Mouse (Mus musculus) urinary bladder, adult 2 months (tissue): ENCODE data around the gene Bcor. TPM values are rescaled to one million over a fixed set of nuclear protein-coding genes. Genes with fewer than 3 reads are reported as not detected.

Experiments used
- DNase-seq: peaks from one replicate; pipeline ENCODE4 v3.0.0; 2022; ENCODE audit warnings: low spot score
- polyA plus RNA-seq: library from polyadenylated mRNA; depleted of rRNA; stranded (reverse); fragments of >200 nt; gene quantifications from 2 replicates; pipeline ENCODE4 v1.2.3, GENCODE M21; 2012

Gene Bcor
- polyA plus RNA-seq, 1 experiment, result 7.5 TPM

DNA sequence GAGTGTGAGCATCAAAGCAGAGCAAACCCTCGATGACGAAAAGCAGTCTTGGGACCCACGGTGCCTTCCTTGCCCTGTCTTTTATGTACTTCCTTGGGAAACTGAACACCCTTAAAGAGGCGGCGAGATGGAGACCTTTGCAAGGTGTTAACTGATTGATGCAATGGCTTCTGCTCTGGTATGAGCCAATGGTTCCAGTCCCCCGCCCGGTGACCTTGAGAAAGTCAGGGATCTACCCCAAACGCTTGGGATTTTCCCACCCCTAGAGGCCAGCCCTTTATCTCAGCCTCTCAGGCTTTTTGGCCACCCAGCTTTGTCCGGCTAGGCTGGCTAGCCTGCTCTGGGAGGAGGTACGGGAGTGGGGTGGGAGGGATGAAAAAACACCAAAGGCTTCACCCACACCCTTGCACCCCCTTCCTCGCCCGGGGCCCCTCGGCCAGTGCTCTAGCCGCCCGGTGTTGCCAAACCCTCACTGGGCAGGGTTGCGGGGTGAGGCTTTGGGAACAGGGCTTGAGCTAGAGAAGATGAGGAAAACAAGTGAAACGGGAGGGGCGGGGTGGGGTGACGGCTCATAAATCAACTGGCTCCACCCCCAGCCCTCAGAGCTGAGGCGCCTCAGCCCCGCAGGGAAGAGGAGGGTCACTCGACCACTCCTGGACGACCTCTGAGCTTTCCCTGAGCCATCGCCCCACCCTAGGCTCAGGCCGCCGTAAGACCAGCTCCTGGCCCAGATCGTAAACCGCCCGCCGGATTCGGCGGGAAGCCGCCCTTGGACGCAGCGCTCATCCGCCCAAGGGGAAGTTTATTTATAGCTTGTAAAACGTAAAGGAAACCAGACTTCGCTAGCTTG is 154.7 kb downstream of the Bcor start:
- peak; percentile 55 for DNase-seq

DNA sequence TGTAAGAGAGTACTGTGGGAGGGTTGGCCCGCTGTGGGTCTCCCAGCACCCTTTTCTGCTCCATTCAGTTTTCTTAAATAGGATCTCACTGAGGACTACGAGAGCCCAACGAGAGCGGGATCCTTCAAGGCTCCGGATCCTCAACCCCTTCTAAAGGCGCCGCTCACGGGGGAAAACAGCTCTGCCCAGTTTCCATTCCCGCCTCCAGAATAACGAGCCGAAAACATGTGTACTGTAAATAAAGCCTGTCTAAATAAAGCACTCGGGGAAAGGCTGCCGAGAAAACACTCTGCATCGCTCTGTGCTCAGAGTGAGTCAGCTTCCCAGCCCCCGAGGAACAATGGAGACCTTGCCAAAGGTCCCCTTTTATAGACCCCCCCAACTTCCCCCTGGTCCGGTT is 155.7 kb downstream of the Bcor start:
- DNase-seq, result no peak

DNA sequence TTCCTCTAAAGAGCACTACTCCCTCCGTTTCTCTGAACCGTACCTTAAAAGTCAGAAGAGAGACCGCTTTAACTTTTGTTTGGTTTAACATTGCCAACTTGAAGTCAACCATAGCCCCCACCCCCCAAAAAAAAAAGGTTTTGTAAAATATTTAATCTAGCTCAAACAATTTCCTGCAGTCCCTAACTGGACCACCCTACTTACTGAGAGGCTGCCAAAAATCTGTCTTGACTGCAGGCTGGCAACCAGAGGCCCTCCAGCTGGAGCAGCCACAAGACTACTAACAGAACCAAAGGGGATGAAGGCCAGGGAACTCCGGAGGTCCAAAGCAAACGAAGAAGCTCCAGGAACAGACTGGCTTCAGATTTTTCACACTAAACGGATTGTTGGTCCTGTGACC is 156.2 kb downstream of the Bcor start:
- DNase-seq, result no peak

DNA sequence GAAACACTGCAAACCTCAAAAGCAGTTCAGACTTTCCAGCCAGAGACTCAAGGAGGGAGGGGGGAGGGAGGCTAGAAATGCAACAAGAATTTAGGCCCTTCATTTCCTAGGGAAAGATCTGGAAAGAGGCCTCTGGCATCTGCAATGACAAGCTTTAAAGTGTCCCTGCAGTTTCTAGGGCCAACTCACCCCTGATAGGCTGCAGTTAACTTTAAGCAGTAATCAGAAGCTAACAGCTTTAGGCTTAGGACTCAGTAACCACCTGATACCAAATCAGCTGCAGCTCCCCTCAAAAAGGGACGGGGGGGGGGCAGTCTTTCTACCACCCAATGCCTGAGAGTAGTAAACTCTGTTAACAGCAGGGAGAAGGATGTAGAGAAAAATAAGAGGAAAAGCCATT is 156.6 kb downstream of the Bcor start:
- DNase-seq, result no peak

DNA sequence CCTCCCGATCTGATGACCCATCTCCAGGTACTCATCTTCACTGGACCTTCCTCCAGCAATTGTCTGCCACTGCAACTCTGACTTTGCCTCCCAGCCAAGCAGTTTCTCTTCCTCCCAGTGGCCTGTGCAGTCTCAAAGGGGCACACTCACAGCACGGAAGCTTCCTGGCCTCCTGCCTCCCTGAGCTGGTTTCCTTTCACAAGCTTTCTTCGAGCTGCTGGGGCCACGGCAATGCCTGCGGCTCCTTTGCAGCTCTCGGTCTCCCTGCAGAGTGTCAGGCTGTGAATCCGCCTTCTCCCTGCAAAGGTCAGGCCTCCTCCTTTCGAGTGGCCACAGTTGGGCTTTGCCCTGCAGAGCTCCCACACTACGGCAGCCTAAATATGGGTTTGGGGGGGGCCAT is 157.0 kb downstream of the Bcor start:
- no peak for DNase-seq

DNA sequence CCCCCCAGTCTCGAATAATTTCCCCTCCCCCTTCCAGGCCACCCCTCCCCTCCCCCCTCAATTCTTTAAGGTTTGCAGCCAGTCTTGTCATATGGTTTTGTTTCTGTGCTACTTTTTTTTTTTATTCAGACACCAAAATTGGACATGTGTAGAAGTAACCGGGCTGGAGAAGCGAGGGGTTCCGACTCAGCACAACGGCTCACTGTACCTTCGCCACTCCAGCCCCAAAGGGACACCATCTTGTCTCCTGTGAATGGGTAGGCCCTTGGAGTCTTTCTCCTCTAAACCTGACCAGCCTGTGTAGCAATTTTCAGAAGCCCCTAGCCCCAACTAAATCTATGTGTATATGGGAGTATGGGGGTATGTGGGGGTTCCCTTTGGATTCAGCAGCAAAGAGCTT is 157.6 kb downstream of the Bcor start:
- DNase-seq, result no peak

DNA sequence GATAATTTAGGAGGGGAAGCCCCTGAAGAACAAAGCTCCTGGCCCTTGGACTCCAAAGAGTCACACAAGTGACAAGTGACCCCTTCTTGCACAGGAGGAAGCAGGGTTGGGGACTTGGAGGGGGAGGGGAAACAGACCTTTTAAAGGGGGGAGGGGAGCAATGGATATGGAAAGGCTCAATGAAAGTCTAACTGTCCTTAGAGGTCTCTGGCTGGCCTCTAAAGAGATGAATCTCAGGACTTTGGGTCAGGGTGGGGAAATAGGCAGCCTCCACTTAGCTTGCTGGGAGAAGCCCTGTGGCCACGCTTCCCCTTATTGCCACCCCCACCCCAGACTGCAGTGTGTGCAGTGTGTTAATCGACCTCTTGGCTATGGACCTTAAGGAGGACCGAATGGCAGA is 158.2 kb downstream of the Bcor start:
- no peak for DNase-seq

DNA sequence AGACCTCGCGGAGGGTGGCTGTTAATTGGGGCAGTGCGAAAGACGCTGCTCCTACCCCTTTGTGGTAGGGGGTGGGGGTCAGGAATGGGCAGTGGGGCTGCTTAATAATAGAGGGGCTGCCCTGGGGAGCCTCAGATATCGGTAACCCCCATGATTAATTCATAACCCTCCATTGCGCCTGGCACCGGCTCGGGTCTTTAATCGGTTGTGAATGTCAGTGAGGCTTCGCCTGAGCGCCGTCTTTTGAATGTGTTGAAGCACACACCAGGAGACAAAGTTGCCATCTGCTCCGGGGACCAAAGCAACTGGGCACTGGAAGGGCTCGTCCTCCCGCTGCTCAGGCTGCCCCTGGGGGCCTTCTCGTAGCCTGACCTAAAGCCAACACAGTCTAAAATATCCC is 158.8 kb downstream of the Bcor start:
- DNase-seq, result no peak

DNA sequence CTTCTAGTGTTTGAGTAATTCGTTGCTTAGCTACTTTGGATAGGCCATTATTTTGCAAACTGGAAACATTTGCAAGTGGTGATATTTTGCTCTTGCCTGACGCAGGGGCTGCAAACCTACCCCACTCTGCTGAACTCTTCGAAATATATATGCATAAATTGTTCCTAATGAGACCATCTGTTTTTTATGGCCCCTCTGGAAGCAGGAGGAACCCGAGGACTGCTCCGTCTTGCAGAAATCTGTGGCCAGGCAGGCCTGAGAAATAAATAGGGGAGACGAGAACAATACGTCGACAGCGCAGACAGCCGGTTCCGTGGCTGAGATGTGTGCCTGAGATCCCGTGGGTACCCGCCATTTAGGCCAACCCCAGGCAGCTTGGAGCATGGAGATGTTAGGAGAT is 159.5 kb downstream of the Bcor start:
- DNase-seq, result no peak

DNA sequence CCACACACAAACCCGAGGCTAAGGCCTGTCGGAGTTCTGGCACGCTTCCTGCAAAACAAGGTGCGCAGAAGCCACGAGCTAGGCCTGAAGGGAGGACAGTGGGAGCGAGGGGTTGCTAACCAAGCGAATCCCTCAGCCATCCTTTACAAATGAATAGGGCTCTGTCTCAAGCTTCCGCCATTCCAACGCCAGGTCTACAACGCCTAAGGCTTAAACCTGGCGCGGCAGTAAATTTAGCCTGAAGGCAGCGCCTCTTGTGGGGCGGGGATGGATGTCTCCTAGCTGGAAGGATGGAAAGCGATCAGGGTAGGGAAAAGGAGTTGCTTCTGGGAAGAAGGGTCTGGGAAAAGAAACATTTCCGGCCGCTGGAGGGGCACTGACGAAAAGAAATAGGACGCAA is 160.2 kb downstream of the Bcor start:
- DNase-seq, result no peak

DNA sequence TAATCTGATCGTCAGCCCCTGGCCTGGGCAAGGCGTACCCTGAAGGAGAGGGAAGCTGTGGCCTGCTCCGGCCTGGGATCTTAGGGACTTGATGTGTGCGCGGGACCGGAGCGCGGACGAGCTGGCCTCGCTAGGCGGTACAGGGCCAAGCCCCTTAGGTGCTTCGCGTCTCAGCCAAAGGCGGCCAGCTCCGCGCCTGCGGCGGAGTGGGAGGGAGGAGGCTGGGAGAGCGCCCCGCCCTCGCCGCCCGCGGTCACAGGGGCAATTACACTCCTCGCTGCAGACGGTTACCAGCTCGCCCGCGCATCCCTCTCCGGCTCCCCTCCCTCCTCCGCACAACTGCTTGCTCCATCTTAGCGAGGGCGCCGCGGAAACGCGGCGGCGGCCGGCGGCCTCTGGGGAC is 161.2 kb downstream of the Bcor start:
- peak; percentile 49 for DNase-seq

DNA sequence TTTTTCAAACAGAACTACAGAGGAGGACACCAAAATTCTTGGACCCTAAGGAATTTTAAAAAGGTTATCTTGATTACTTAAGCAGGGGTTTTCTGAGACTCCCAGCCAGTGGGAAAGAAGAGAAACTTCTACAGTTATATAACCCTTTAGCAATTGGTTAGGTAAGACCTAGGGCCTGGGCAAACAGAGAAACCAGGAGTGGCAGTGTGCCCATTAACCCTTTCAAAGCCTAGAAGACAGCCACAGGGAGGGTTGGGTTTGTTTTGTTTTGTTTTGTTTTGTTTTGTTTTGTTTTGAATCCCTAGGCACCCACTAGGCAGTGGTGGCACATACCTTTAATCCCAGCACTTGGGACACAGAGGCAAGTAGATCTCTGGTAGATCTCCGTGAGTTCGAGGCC is 163.3 kb downstream of the Bcor start:
- DNase-seq, result no peak

DNA sequence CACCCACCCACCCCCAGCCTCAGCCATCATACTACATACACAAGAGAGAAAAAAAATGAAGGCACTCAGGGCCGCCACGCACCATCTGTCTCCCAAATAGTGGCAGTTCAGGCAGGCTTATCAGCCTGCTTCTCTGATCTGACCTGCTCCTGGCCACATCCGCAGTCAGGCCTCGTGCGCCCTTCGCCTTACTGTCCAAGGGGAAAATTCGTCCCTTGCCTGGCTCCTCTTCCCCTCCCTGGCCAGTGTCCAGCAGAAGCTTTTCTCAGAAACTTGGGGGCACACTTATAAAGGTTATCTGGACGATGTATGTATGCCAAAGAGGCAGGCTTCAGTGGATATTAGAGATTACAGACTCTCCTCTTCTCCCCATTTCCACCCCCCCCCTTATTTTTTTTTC is 163.7 kb downstream of the Bcor start:
- DNase-seq, result no peak

DNA sequence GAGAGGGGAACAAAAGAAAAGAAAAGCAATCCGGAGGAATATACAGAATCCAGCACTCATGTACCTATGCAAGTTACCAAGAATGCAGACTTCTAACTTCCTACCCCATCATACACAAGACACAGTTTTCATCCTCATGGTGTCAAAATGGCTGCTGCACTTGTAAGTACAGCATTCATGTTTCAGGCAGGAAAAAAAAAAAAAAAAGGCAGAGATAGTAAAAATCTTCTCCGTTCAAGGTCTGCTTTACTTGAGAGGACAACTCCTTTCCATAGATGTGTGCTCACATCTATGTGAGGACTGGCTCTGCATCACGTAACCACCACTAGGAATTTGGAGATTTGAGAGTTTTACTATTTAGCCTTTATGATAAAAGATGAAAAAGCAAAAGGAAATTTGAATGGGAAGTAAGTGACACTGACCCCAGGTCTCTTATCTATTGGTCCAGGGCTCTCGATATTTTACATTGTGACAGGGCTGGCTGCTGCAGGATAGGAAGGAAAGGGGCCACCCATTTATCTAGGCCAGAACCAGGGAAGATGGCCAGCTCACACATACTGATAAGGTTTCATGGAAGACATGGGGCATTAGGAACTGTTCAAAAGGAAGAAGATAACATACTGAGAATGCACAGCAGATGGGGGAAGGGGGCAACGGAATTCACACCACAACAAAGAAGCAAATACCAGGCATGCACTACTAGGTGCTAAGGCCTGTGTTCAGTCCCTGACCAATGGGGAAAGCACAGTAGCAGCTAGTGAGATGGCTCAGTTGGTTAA is 166.3 kb downstream of the Bcor start:
- DNase-seq, result no peak

DNA sequence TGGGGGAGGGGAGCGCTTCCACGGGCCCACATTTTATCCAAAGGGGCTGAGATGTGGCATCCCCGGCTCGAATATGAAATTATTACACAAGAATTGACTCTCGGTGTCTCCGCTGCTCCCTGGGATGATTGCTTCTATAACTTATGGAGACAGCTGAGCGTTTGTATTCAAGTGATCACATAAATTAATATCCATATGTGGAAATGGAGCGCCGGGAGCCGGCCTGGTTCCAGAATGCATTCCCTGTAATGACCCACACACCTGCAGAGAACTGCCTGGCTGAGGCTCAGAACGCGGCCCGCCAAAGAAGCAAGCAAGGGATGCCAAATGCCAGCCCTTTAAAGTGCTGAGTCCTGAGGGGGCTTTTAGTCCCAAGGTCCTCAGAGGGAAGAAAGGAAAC is 170.7 kb downstream of the Bcor start:
- DNase-seq, result no peak

DNA sequence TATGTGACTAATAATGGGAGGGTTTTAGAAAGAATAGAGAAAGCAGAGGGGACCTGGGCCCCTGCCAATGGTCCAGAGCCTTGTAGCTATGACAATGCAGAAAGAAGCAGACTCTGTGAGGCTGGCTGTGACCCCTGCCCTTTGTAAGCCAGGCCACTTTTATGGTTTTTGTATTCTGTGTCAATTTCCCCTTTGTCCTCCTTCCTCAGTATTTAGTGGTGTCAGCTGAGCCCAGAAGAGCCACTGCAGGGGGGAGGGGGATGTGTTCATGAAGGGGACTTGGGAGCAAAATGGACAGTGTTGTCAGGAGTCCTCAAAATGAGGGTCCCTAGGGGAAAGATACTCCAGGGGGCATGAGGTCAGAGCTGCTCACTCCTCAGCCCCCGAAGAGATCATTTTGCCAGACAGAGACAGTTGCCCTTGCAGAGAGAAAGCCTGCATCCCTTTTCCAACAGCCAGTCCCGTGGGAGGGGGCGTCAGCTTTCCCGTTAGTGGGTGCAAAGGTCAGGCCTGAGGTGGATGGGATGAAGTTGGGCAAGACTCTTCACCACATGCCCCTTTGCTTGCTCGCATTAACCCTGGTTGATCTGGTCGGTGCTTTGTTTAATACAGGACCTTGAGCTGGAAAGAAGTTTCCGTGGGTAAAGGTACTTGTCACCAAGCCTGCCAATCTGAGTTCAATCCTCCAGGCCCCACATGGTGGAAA is 171.8 kb downstream of the Bcor start:
- DNase-seq, result no peak

DNA sequence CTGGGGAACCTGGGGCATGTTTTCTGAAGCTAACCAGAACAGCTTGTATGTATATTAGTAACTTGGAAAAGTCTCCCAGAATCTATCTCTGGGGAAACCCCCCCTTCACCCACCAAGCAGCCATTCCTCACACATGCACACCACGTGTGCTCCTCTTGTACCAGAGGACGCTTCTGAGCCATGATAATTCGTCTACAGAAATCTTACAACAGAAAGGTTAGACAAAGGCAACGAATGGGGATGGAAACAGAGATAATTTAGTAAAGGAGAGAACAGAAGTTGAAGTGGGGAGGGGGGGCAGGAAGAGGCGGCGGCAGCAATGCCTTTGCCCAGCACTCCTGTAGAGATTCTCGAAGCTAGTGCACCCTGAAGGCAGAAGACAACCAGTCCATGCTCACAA is 172.6 kb downstream of the Bcor start:
- no peak for DNase-seq
